Mouse (Mus musculus) forebrain, embryonic 15.5 days (tissue): ENCODE results near the gene Ipo5. TPM values are rescaled to one million over a fixed set of nuclear protein-coding genes. Genes with fewer than 3 reads are reported as not detected.
A peak's percentile ranks its signal among the peaks of the same experiment; 100 is the strongest.

Experiments used
- ATAC-seq: fragments of 200-750 bp; cut with Nextera tagmentation; replicated peaks from 2 replicates; pipeline ENCODE4 v1.8.0; 2017; ENCODE audit warnings: mild to moderate bottlenecking, moderate TSS enrichment, moderate library complexity
- H3K27ac ChIP-seq: fragments of 300-500 bp; sonication (generic); replicated peaks from 2 replicates; pipeline ENCODE4 v1.5.1; 2015; ENCODE audit warnings: mild to moderate bottlenecking, inconsistent platforms
- H3K27me3 ChIP-seq: fragments of 300-500 bp; sonication (generic); 2 replicates; pipeline ENCODE4 v1.6.1; 2015; ENCODE audit warnings: inconsistent platforms
- H3K36me3 ChIP-seq: fragments of 300-500 bp; sonication (generic); 2 replicates; pipeline ENCODE4 v1.6.1; 2015; ENCODE audit warnings: mild to moderate bottlenecking, inconsistent platforms
- H3K4me1 ChIP-seq: fragments of 300-500 bp; sonication (generic); 2 replicates; pipeline ENCODE4 v1.6.1; 2015; ENCODE audit warnings: inconsistent platforms
- H3K4me2 ChIP-seq: fragments of 300-500 bp; sonication (generic); replicated peaks from 2 replicates; pipeline ENCODE4 v1.6.1; 2015; ENCODE audit warnings: mild to moderate bottlenecking, inconsistent platforms
- H3K4me3 ChIP-seq: fragments of 300-500 bp; sonication (generic); 2 replicates; pipeline ENCODE4 v1.5.1; 2015; ENCODE audit warnings: mild to moderate bottlenecking, inconsistent platforms
- H3K9ac ChIP-seq: fragments of 300-500 bp; sonication (generic); replicated peaks from 2 replicates; pipeline ENCODE4 v1.6.1; 2015; ENCODE audit warnings: mild to moderate bottlenecking, inconsistent platforms
- H3K9me3 ChIP-seq: fragments of 300-500 bp; sonication (generic); 2 replicates; pipeline ENCODE4 v1.6.1; 2016; ENCODE audit warnings: inconsistent platforms
- WGBS: fragments of 180-500 bp; shearing (Covaris S2); methylation state at CpG from one replicate; pipeline ENCODE4 v1.1.7; 2015; ENCODE audit warnings: mixed read lengths; 5-methylcytosine and 5-hydroxymethylcytosine counted together
- polyA plus RNA-seq: library from polyadenylated mRNA; unstranded; fragments of >200 nt; fragmentation: Nextera tagmentation; extraction: Ambion mirVana; gene quantifications from 2 replicates; pipeline ENCODE4 v1.2.1, GENCODE M21; 2015

Gene Ipo5
- polyA plus RNA-seq, 1 experiment from 2014 or later: 84.0 TPM

DNA sequence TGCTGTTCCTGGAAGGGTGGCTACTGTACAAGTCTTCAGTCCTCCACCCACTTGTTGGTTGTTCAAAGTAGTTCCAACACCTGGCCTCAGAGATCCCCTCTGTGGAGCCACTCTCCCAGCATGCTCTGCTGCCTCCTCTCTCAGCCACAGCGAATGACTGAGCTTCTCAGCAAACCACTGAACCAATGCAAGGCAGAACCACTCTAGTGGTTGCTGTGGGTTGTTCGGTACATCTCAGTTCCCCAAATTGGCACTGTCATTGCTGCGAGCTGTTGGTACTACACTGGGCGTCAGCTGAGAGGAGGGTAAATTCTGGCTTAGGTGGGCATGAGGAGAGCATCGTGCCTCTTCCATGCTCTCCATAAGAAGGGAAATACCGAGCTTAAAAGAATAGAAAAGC is 56.0 kb downstream of the Ipo5 start:
- no peak overlapping the region for H3K27ac ChIP-seq
- no peak for ATAC-seq
- no peaks in the 10 kb centered on the region for H3K36me3 ChIP-seq
- H3K27me3 ChIP-seq: no peaks in the 10 kb centered on the region
- no peaks in the 10 kb centered on the region for H3K4me1 ChIP-seq
- H3K4me3 ChIP-seq: no peak overlapping the region
- no peaks in the 10 kb centered on the region for H3K9me3 ChIP-seq
- no peak overlapping the region for H3K4me2 ChIP-seq
- 90% methylated on average over 6 of the region's 6 CpGs for WGBS
- H3K9ac ChIP-seq: no peak overlapping the region

DNA sequence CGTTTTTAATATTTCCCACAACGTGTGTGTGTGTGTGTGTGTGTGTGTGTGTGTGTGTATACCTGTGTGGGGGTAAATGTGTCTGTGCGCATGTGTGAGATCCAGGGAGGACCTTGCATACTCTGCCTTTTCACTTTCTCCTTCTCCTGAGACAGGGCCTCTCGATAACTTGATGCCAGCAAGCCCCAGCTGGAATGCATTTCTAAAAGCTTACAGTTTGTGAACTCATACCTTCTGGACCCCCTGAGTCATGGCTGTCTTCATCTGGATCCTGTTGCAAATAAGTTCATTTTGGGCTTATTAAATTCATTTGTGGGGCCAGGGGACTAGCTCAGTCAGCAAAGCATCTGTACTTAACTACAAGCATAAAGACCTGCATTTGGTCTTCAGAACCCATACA is 57.7 kb downstream of the Ipo5 start:
- Histone ChIP-seq H3K36me3 (no peaks in the 10 kb centered on the region), H3K27me3 (no peaks in the 10 kb centered on the region), H3K4me2 (no peak overlapping the region), H3K9ac (no peak overlapping the region), H3K27ac (no peak overlapping the region), H3K4me1 (no peaks in the 10 kb centered on the region), H3K4me3 (no peak overlapping the region), H3K9me3 (no peaks in the 10 kb centered on the region)
- ATAC-seq: no peak
- WGBS: 91% methylated on average over 4 of the region's 4 CpGs

DNA sequence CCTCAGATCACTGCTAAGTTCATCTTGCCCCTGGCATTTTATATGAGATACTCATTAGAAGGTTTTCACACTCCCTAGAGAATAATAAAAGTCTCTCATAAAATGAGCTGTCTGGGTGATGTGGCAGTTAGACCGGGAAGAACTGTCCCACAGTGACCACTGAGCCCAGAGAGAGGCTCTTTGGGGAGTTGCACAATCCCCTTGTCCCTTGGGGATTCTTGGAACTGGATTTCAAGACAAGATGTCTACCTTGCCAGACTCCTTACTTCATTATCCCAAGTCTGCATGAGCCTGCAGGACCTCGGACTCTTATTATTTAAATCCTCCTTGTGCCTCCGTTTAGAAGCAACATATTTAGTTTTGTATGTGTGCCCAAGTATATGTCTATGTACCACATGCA is 58.6 kb downstream of the Ipo5 start:
- WGBS: 91% methylated on average over 3 of the region's 3 CpGs
- no peaks in the 10 kb centered on the region for H3K27me3 ChIP-seq
- H3K9ac ChIP-seq: no peak overlapping the region
- ATAC-seq: no peak
- H3K4me2 ChIP-seq: no peak overlapping the region
- H3K9me3 ChIP-seq: no peaks in the 10 kb centered on the region
- no peaks in the 10 kb centered on the region for H3K36me3 ChIP-seq
- H3K27ac ChIP-seq: no peak overlapping the region
- no peak overlapping the region for H3K4me3 ChIP-seq
- H3K4me1 ChIP-seq: no peaks in the 10 kb centered on the region

- Histone ChIP-seq H3K27me3 (no peaks in the 10 kb centered on the region), H3K36me3 (no peaks in the 10 kb centered on the region), H3K4me2 (no peak overlapping the region), H3K4me3 (no peak overlapping the region), H3K9ac (no peak overlapping the region), H3K27ac (no peak overlapping the region), H3K4me1 (no peaks in the 10 kb centered on the region), H3K9me3 (no peaks in the 10 kb centered on the region)
- no peak for ATAC-seq
- 84% methylated on average over 8 of the region's 8 CpGs for WGBS
Measured at GRCm38 (mm10) chr14:120970637-120971036, 59.6 kb downstream of the Ipo5 start.

- Histone ChIP-seq H3K27me3 (no peaks in the 10 kb centered on the region), H3K4me2 (no peak overlapping the region), H3K9ac (no peak overlapping the region), H3K36me3 (no peaks in the 10 kb centered on the region), H3K4me3 (no peak overlapping the region), H3K9me3 (no peaks in the 10 kb centered on the region), H3K27ac (no peak overlapping the region), H3K4me1 (no peaks in the 10 kb centered on the region)
- 73% methylated on average over 6 of the region's 6 CpGs for WGBS
- no peak for ATAC-seq
Measured at GRCm38 (mm10) chr14:120971313-120971712, 60.3 kb downstream of the Ipo5 start.

DNA sequence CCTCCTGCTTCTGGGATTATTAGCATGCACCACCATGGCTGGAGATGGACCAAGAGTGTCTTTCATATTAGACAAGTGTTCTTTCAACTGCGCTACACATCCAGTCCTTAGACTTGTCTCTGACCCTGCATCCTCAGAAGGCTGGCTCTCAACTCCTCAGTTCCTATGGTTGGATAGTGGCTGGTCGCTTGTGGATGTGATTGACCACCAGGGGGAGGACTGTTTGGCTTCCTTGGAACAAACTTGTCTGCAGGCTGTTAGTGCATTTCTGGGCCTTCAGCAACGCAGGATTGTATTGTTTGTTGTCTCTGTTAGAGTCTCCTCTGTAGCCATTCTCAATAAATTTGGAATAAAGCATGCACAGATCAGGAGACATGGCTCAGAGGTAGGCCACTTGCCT is 68.5 kb downstream of the Ipo5 start:
- WGBS: 52% methylated on average over 3 of the region's 3 CpGs
- no peak overlapping the region for H3K4me2 ChIP-seq
- no peaks in the 10 kb centered on the region for H3K27me3 ChIP-seq
- no peak overlapping the region for H3K27ac ChIP-seq
- peak; percentile 51; the same call in 1 of the 2 replicates for ATAC-seq
- no peaks in the 10 kb centered on the region for H3K4me1 ChIP-seq
- no peaks in the 10 kb centered on the region for H3K9me3 ChIP-seq
- no peak overlapping the region for H3K4me3 ChIP-seq
- no peak overlapping the region for H3K9ac ChIP-seq
- H3K36me3 ChIP-seq: no peaks in the 10 kb centered on the region

- H3K9ac ChIP-seq: no peak overlapping the region
- no peaks in the 10 kb centered on the region for H3K27me3 ChIP-seq
- 74% methylated on average over 6 of the region's 6 CpGs for WGBS
- H3K9me3 ChIP-seq: no peaks in the 10 kb centered on the region
- H3K36me3 ChIP-seq: no peaks in the 10 kb centered on the region
- H3K27ac ChIP-seq: no peak overlapping the region
- no peak overlapping the region for H3K4me2 ChIP-seq
- no peak overlapping the region for H3K4me3 ChIP-seq
- ATAC-seq: no peak
- no peaks in the 10 kb centered on the region for H3K4me1 ChIP-seq
Measured at GRCm38 (mm10) chr14:120989126-120989525, 78.1 kb downstream of the Ipo5 start.

Other genes starting within 250 kb of the Ipo5 start
- gene Farp1, start 124.0 kb downstream of the Ipo5 start, polyA plus RNA-seq: 31.1 and 35.6 TPM in 2 replicates